ENCODE assay signal across 8 mouse cellular contexts in genomic region chr3:121886870-121887605, GRCm38 (mm10).
DNase-seq lines count a peak whose midpoint lies in the region; ATAC-seq and TF ChIP-seq lines count a peak whose summit lies in the region.

No protein-coding gene starts in this region.

- H3K4me1 ChIP-seq in liver, embryonic 11.5 days (replicated peaks; ENCODE audit: control insufficient read depth, insufficient read depth, low read length) = peaks cover 14% of the 10 kb centered on the region
- peaks cover 14% of the 10 kb centered on the region; the same call in 1 of the 2 replicates for H3K4me1 ChIP-seq in embryonic facial prominence, embryonic 12.5 days
- no peaks in the 10 kb centered on the region; the same call in 1 of the 2 replicates for H3K4me1 ChIP-seq in hindbrain, embryonic 14.5 days (replicated peaks; ENCODE audit: control insufficient read depth, insufficient read depth, low read length)
- no peaks in the 10 kb centered on the region for H3K4me1 ChIP-seq in liver, postnatal 0 days (ENCODE audit: insufficient read depth)

- TF ChIP-seq EP300 in liver, postnatal 0 days (IDR thresholded peaks at IDR 0.05; ENCODE audit: low read depth) = no peak

- 37% methylated on average over 15 of the region's 15 CpGs for WGBS in liver, embryonic 11.5 days
- WGBS in embryonic facial prominence, embryonic 12.5 days = 24% methylated on average over 15 of the region's 15 CpGs
- 36% methylated on average over 15 of the region's 15 CpGs for WGBS in hindbrain, embryonic 14.5 days
- 31% methylated on average over 14 of the region's 15 CpGs for WGBS in liver, postnatal 0 days (ENCODE audit: insufficient replicate concordance)

- H3K4me2 ChIP-seq in liver, embryonic 11.5 days = peak overlapping the region; percentile 35
- peak overlapping the region; percentile 39 for H3K4me2 ChIP-seq in embryonic facial prominence, embryonic 12.5 days (replicated peaks)
- peak overlapping the region; percentile 21; the same call in 1 of the 2 replicates for H3K4me2 ChIP-seq in hindbrain, embryonic 14.5 days (replicated peaks)
- H3K4me2 ChIP-seq in liver, postnatal 0 days (ENCODE audit: low read depth, low read length) = peak overlapping the region; percentile 32; the same call in 1 of the 2 replicates

- ATAC-seq in liver, embryonic 11.5 days (replicated peaks; ENCODE audit: low FRiP score) = no peak
- ATAC-seq in embryonic facial prominence, embryonic 12.5 days (ENCODE audit: insufficient number of reproducible peaks, insufficient read depth, low FRiP score, low TSS enrichment) = no peak
- no peak for ATAC-seq in hindbrain, embryonic 14.5 days (ENCODE audit: low FRiP score)
- no peak for ATAC-seq in liver, postnatal 0 days

- no peak overlapping the region for H3K27ac ChIP-seq in liver, embryonic 11.5 days (ENCODE audit: low read depth, low read length)
- H3K27ac ChIP-seq in embryonic facial prominence, embryonic 12.5 days = no peak overlapping the region
- H3K27ac ChIP-seq in hindbrain, embryonic 14.5 days = no peak overlapping the region
- H3K27ac ChIP-seq in liver, postnatal 0 days (ENCODE audit: low read depth) = no peak overlapping the region

- no peaks in the 10 kb centered on the region for H3K36me3 ChIP-seq in liver, embryonic 11.5 days (ENCODE audit: control insufficient read depth, insufficient read depth, low read length)
- no peaks in the 10 kb centered on the region for H3K36me3 ChIP-seq in embryonic facial prominence, embryonic 12.5 days
- no peaks in the 10 kb centered on the region for H3K36me3 ChIP-seq in hindbrain, embryonic 14.5 days (replicated peaks; ENCODE audit: control insufficient read depth, insufficient read depth)
- H3K36me3 ChIP-seq in liver, postnatal 0 days (replicated peaks; ENCODE audit: insufficient read depth, low read length) = no peaks in the 10 kb centered on the region

- DNase-seq in liver, embryonic 11.5 days (ENCODE audit: low spot score) = peak; percentile 29
- no peak for DNase-seq in liver
- DNase-seq in hindbrain, embryonic 14.5 days (ENCODE audit: low spot score) = no peak
- DNase-seq in liver, postnatal 0 days = no peak
- no peak for DNase-seq in spleen, postnatal 4 days (ENCODE audit: low spot score in 2 of 2)
- no peak for DNase-seq in frontal cortex, postnatal 10 days (ENCODE audit: low spot score in 2 of 2)
- no peak for DNase-seq in frontal cortex, adult 2 months (ENCODE audit: extremely low spot score in 1 of 2, low spot score in 1 of 2)

- no peak overlapping the region for H3K4me3 ChIP-seq in liver, embryonic 11.5 days (ENCODE audit: low read depth, low read length)
- no peak overlapping the region for H3K4me3 ChIP-seq in embryonic facial prominence, embryonic 12.5 days
- no peak overlapping the region for H3K4me3 ChIP-seq in hindbrain, embryonic 14.5 days (replicated peaks; ENCODE audit: low read length)
- H3K4me3 ChIP-seq in liver, postnatal 0 days (ENCODE audit: low read depth, low read length) = no peak overlapping the region

- no peaks in the 10 kb centered on the region for H3K9me3 ChIP-seq in liver, embryonic 11.5 days (ENCODE audit: control insufficient read depth, low read length)
- no peaks in the 10 kb centered on the region for H3K9me3 ChIP-seq in embryonic facial prominence, embryonic 12.5 days
- no peaks in the 10 kb centered on the region for H3K9me3 ChIP-seq in hindbrain, embryonic 14.5 days (ENCODE audit: control insufficient read depth, low read length)
- H3K9me3 ChIP-seq in liver, postnatal 0 days (ENCODE audit: low read length) = no peaks in the 10 kb centered on the region

- no peak overlapping the region for H3K9ac ChIP-seq in liver, embryonic 11.5 days (ENCODE audit: low read depth, low read length)
- no peak overlapping the region for H3K9ac ChIP-seq in embryonic facial prominence, embryonic 12.5 days
- no peak overlapping the region for H3K9ac ChIP-seq in hindbrain, embryonic 14.5 days
- no peak overlapping the region for H3K9ac ChIP-seq in liver, postnatal 0 days (replicated peaks)

- H3K27me3 ChIP-seq in liver, embryonic 11.5 days (replicated peaks; ENCODE audit: control insufficient read depth, insufficient read depth, low read length) = no peaks in the 10 kb centered on the region
- H3K27me3 ChIP-seq in embryonic facial prominence, embryonic 12.5 days = no peaks in the 10 kb centered on the region
- no peaks in the 10 kb centered on the region; the same call in 1 of the 2 replicates for H3K27me3 ChIP-seq in hindbrain, embryonic 14.5 days (ENCODE audit: control insufficient read depth, insufficient read depth, low read length)
- H3K27me3 ChIP-seq in liver, postnatal 0 days (ENCODE audit: insufficient read depth, low read length) = no peaks in the 10 kb centered on the region

- no peak for TF ChIP-seq CTCF in liver, postnatal 0 days (IDR thresholded peaks at IDR 0.05; ENCODE audit: low read depth)
